Mouse (Mus musculus) stomach, embryonic 15.5 days (tissue): Measurements from ENCODE around the gene Mindy4b-ps. TPM values are rescaled to one million over a fixed set of nuclear protein-coding genes. Genes with fewer than 3 reads are reported as not detected.

ENCODE experiments used
- ATAC-seq: fragments of 200-750 bp; cut with Nextera tagmentation; 2 replicates; pipeline ENCODE4 v1.8.0; 2017; ENCODE audit warnings: low read depth, moderate number of reproducible peaks, moderate TSS enrichment; ENCODE audit not compliant: insufficient read depth, low FRiP score
- H3K27ac ChIP-seq: fragments of 300-500 bp; sonication (generic); 2 replicates; pipeline ENCODE4 v1.5.1; 2015; ENCODE audit warnings: mild to moderate bottlenecking, inconsistent platforms
- H3K27me3 ChIP-seq: fragments of 300-500 bp; sonication (generic); replicated peaks from 2 replicates; pipeline ENCODE4 v1.6.1; 2015; ENCODE audit warnings: inconsistent platforms
- H3K36me3 ChIP-seq: fragments of 300-500 bp; sonication (generic); 2 replicates; pipeline ENCODE4 v1.6.1; 2015; ENCODE audit warnings: inconsistent platforms
- H3K4me1 ChIP-seq: fragments of 300-500 bp; sonication (generic); 2 replicates; pipeline ENCODE4 v1.6.1; 2015; ENCODE audit warnings: inconsistent platforms
- H3K4me2 ChIP-seq: fragments of 300-500 bp; sonication (generic); 2 replicates; pipeline ENCODE4 v1.6.1; 2015; ENCODE audit warnings: mild to moderate bottlenecking, inconsistent platforms
- H3K4me3 ChIP-seq: fragments of 300-500 bp; sonication (generic); replicated peaks from 2 replicates; pipeline ENCODE4 v1.5.1; 2015; ENCODE audit warnings: inconsistent platforms
- H3K9ac ChIP-seq: fragments of 300-500 bp; sonication (generic); 2 replicates; pipeline ENCODE4 v1.6.1; 2015; ENCODE audit warnings: inconsistent platforms
- H3K9me3 ChIP-seq: fragments of 300-500 bp; sonication (generic); 2 replicates; pipeline ENCODE4 v1.6.1; 2016; ENCODE audit warnings: inconsistent platforms
- WGBS: fragments of 180-500 bp; shearing (Covaris S2); methylation state at CpG from one replicate; pipeline ENCODE4 v1.1.7; 2015; 5-methylcytosine and 5-hydroxymethylcytosine counted together
- polyA plus RNA-seq: library from polyadenylated mRNA; unstranded; fragments of >200 nt; fragmentation: Nextera tagmentation; extraction: Ambion mirVana; gene quantifications from 2 replicates; pipeline ENCODE4 v1.2.1, GENCODE M21; 2015

The Mindy4b-ps gene
- polyA plus RNA-seq, 1 experiment from 2014 or later, result not detected

- Histone ChIP-seq H3K27me3 (no peaks in the 10 kb centered on the region), H3K9me3 (no peaks in the 10 kb centered on the region), H3K4me3 (no peak overlapping the region), H3K9ac (no peak overlapping the region), H3K4me1 (no peaks in the 10 kb centered on the region), H3K27ac (no peak overlapping the region), H3K36me3 (no peaks in the 10 kb centered on the region), H3K4me2 (no peak overlapping the region)
- 97% methylated on average over 3 of the region's 3 CpGs for WGBS
- ATAC-seq, result no peak
Measured at GRCm38 (mm10) chr3:58814191-58814590, 7.9 kb downstream of the Mindy4b-ps start.

DNA sequence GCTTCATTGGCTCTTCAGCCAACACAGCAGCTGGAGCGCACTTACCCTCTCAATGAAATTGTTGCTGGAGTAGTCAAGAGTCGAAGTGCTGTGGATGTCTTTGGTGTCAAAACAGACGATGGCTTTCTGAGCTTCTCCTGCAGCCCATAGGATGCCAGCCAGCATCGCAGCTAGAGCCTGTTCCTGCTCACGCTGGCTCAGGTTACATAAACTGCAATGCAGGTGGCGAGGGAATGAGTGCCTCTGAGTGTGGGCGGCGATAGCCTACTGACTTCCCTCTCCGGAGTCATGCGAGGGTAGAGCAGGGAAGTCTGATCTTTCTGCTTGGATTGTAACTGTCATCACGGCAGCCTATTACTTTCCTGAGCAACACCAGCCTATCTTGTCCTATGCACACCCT lies 11.8 kb downstream of the Mindy4b-ps start:
- no peak for ATAC-seq

GRCm38 (mm10) chr3:58809111-58809915 lies 12.8 kb downstream of the Mindy4b-ps start:
- 58% methylated on average over 12 of the region's 12 CpGs for WGBS
- Histone ChIP-seq H3K27ac (no peak overlapping the region), H3K9ac (no peak overlapping the region), H3K36me3 (no peaks in the 10 kb centered on the region), H3K4me1 (no peaks in the 10 kb centered on the region), H3K4me2 (no peak overlapping the region), H3K4me3 (no peak overlapping the region), H3K27me3 (no peaks in the 10 kb centered on the region), H3K9me3 (no peaks in the 10 kb centered on the region)
- no peak for ATAC-seq

More for the DNA sequence above, 11.8 kb downstream of the Mindy4b-ps start:
- Histone ChIP-seq H3K9ac (no peak overlapping the region), H3K27me3 (no peaks in the 10 kb centered on the region), H3K4me3 (no peak overlapping the region), H3K27ac (no peak overlapping the region), H3K36me3 (no peaks in the 10 kb centered on the region), H3K9me3 (no peaks in the 10 kb centered on the region), H3K4me2 (no peak overlapping the region), H3K4me1 (no peaks in the 10 kb centered on the region)
- WGBS, result 38% methylated on average over 11 of the region's 11 CpGs

DNA sequence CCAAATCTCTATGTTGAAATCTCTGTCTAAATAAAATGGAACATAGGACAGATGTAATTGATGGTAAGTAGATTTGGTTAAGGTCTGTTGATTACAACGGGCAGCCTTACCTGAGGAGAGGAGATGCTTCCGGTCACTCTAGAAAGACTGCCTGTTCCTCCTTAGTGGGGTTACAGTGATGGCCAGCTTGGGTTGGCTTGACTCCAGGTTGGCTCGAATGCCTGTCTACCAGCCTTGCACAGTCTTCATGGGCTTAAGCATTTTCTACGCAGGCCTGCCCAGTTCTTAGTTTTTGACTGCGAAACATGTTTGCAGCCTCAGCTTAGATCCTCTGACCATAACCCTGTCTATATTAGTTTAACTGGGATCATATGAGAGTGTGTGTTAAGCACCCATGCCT lies 13.5 kb downstream of the Mindy4b-ps start:
- H3K9ac ChIP-seq, result no peak overlapping the region
- 89% methylated on average over 5 of the region's 5 CpGs for WGBS
- H3K27me3 ChIP-seq, result no peaks in the 10 kb centered on the region
- no peak overlapping the region for H3K27ac ChIP-seq
- no peaks in the 10 kb centered on the region for H3K4me1 ChIP-seq
- H3K4me3 ChIP-seq, result no peak overlapping the region
- H3K9me3 ChIP-seq, result no peaks in the 10 kb centered on the region
- no peak for ATAC-seq
- H3K4me2 ChIP-seq, result no peak overlapping the region
- no peaks in the 10 kb centered on the region for H3K36me3 ChIP-seq

- WGBS, result 84% methylated on average over 6 of the region's 6 CpGs
- Histone ChIP-seq H3K4me2 (no peak overlapping the region), H3K27me3 (no peaks in the 10 kb centered on the region), H3K4me1 (no peaks in the 10 kb centered on the region), H3K27ac (no peak overlapping the region), H3K4me3 (no peak overlapping the region), H3K36me3 (no peaks in the 10 kb centered on the region), H3K9ac (no peak overlapping the region), H3K9me3 (no peaks in the 10 kb centered on the region)
- ATAC-seq, result no peak
Measured at GRCm38 (mm10) chr3:58804745-58805144, 17.4 kb downstream of the Mindy4b-ps start.

GRCm38 (mm10) chr3:58798676-58799075 lies 23.4 kb downstream of the Mindy4b-ps start:
- WGBS, result 70% methylated on average over 4 of the region's 4 CpGs
- ATAC-seq, result no peak
- Histone ChIP-seq H3K27ac (no peak overlapping the region), H3K4me1 (no peaks in the 10 kb centered on the region), H3K9me3 (no peaks in the 10 kb centered on the region), H3K27me3 (no peaks in the 10 kb centered on the region), H3K36me3 (no peaks in the 10 kb centered on the region), H3K4me3 (no peak overlapping the region), H3K4me2 (no peak overlapping the region), H3K9ac (no peak overlapping the region)

DNA sequence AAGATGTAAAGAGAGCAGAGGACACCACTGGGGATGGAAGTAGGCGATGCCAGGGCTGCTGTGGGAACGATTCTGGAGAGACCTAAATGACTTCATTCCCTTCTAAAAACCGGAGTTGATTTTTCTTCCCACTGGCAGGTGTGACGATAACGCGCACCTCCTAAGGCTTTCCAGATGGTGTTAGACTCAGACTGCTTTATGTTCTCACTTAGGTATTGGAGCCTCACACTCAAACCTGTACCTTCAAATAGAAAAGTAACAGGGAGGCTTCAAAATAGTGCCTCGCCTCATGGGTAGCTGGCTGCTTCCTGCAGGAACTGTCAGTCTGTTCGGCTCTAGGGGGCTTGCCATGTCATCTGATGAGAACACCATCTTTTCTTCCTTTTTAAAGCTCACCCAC lies 23.9 kb downstream of the Mindy4b-ps start:
- no peak overlapping the region for H3K27ac ChIP-seq
- no peak overlapping the region for H3K4me2 ChIP-seq
- H3K9ac ChIP-seq, result no peak overlapping the region
- H3K9me3 ChIP-seq, result no peaks in the 10 kb centered on the region
- H3K4me3 ChIP-seq, result no peak overlapping the region
- no peak for ATAC-seq
- no peaks in the 10 kb centered on the region for H3K27me3 ChIP-seq
- H3K36me3 ChIP-seq, result no peaks in the 10 kb centered on the region
- WGBS, result 82% methylated on average over 8 of the region's 8 CpGs
- H3K4me1 ChIP-seq, result no peaks in the 10 kb centered on the region

- Histone ChIP-seq H3K9ac (no peak overlapping the region), H3K27me3 (no peaks in the 10 kb centered on the region), H3K4me2 (no peak overlapping the region), H3K4me3 (no peak overlapping the region), H3K9me3 (no peaks in the 10 kb centered on the region), H3K36me3 (no peaks in the 10 kb centered on the region), H3K27ac (no peak overlapping the region), H3K4me1 (no peaks in the 10 kb centered on the region)
- no peak for ATAC-seq
- WGBS, result 45% methylated on average over 7 of the region's 7 CpGs
Measured at GRCm38 (mm10) chr3:58789473-58789872, 32.6 kb downstream of the Mindy4b-ps start.

GRCm38 (mm10) chr3:58789033-58789432 lies 33.1 kb downstream of the Mindy4b-ps start:
- 32% methylated on average over 5 of the region's 5 CpGs for WGBS
- no peak for ATAC-seq

GRCm38 (mm10) chr3:58786470-58786869 lies 35.6 kb downstream of the Mindy4b-ps start:
- Histone ChIP-seq H3K4me2 (no peak overlapping the region), H3K4me1 (peaks cover 3% of the 10 kb centered on the region; the same call in 1 of the 2 replicates)
- WGBS, result 76% methylated on average over 4 of the region's 4 CpGs

More at GRCm38 (mm10) chr3:58789033-58789432, 33.1 kb downstream of the Mindy4b-ps start:
- H3K27ac ChIP-seq, result no peak overlapping the region
- no peaks in the 10 kb centered on the region for H3K36me3 ChIP-seq
- no peak overlapping the region for H3K4me3 ChIP-seq
- H3K4me1 ChIP-seq, result peaks cover under 1% of the 10 kb centered on the region; the same call in 1 of the 2 replicates
- H3K4me2 ChIP-seq, result no peak overlapping the region
- H3K27me3 ChIP-seq, result no peaks in the 10 kb centered on the region
- H3K9ac ChIP-seq, result no peak overlapping the region
- H3K9me3 ChIP-seq, result no peaks in the 10 kb centered on the region

GRCm38 (mm10) chr3:58785863-58786262 lies 36.2 kb downstream of the Mindy4b-ps start:
- H3K4me1 ChIP-seq, result peaks cover 3% of the 10 kb centered on the region; the same call in 1 of the 2 replicates
- no peak overlapping the region for H3K4me3 ChIP-seq
- no peak overlapping the region for H3K4me2 ChIP-seq
- no peak overlapping the region for H3K27ac ChIP-seq
- no peaks in the 10 kb centered on the region for H3K36me3 ChIP-seq
- no peaks in the 10 kb centered on the region for H3K27me3 ChIP-seq
- no peak for ATAC-seq
- no peak overlapping the region for H3K9ac ChIP-seq
- H3K9me3 ChIP-seq, result no peaks in the 10 kb centered on the region
- WGBS, result 18% methylated on average over 10 of the region's 10 CpGs

More at GRCm38 (mm10) chr3:58786470-58786869, 35.6 kb downstream of the Mindy4b-ps start:
- ATAC-seq, result no peak
- H3K27me3 ChIP-seq, result no peaks in the 10 kb centered on the region
- no peaks in the 10 kb centered on the region for H3K36me3 ChIP-seq
- H3K4me3 ChIP-seq, result no peak overlapping the region
- no peak overlapping the region for H3K9ac ChIP-seq
- H3K9me3 ChIP-seq, result no peaks in the 10 kb centered on the region
- no peak overlapping the region for H3K27ac ChIP-seq

DNA sequence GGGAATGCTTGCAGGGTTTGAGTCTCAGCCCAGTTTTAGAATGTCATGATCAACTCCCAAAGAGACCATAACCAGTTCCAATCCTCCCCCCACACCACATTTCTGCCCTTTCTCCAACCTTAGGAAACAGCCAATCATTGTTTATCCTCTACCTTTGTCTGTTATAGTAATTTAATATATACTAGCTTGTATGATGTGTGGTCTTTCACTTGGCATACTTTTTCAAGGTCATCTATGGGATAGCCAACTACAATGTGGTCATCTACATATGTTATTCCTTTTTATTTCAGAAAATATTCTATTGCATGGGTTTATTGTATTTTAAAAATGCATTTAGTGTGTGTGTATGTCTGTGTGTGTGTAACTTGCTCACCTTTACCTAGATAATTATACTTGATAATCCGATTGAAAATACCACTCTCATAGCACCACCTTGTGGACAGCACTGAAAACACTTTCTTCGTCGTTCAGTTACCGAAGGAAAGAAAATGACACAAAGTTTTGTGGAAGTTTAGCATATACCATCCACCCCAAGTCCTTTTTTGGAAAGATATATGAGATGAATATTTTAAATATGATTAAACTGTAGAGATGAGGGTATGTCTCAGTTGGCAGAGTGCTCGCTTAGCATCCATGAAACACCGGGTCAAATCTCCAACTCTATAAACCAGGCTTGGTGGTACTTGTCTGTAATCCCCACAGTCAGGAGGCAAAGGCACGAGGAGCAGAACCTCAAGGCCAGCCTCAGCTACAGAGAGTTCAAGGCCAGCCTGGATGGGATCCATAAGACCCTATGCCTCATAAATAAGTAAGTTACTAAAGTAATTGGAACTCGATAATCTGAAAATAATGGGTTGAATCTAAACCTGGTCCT lies 37.7 kb downstream of the Mindy4b-ps start:
- no peak overlapping the region for H3K4me3 ChIP-seq
- H3K9me3 ChIP-seq, result no peaks in the 10 kb centered on the region
- no peak for ATAC-seq
- H3K27me3 ChIP-seq, result no peaks in the 10 kb centered on the region
- H3K9ac ChIP-seq, result no peak overlapping the region
- no peaks in the 10 kb centered on the region for H3K36me3 ChIP-seq
- no peak overlapping the region for H3K4me2 ChIP-seq
- H3K4me1 ChIP-seq, result peaks cover 3% of the 10 kb centered on the region; the same call in 1 of the 2 replicates
- 33% methylated on average over 8 of the region's 8 CpGs for WGBS
- no peak overlapping the region for H3K27ac ChIP-seq
